In genomic region chr13:54055448-54055861, GRCm38 (mm10) we compare ENCODE assay signal across 8 mouse cellular contexts. TPM values are rescaled to one million over a fixed set of nuclear protein-coding genes. Genes with fewer than 3 reads are reported as not detected.
DNase-seq lines count a peak whose midpoint lies in the region; ATAC-seq and TF ChIP-seq lines count a peak whose summit lies in the region.

Gene Drd1 (minus strand): TSS chr13:54055705.

- WGBS in forebrain, embryonic 10.5 days, result under 1% methylated on average over 31 of the region's 31 CpGs
- WGBS in heart, embryonic 16.5 days, result 2% methylated on average over 31 of the region's 31 CpGs
- 1% methylated on average over 31 of the region's 31 CpGs for WGBS in liver, embryonic 16.5 days (ENCODE audit: insufficient replicate concordance)
- WGBS in neural tube, embryonic 13.5 days, result under 1% methylated on average over 31 of the region's 31 CpGs

- no peaks in the 10 kb centered on the region for H3K9me3 ChIP-seq in forebrain, embryonic 10.5 days
- H3K9me3 ChIP-seq in heart, embryonic 16.5 days (replicated peaks; ENCODE audit: control insufficient read depth, low read length), result no peaks in the 10 kb centered on the region
- no peaks in the 10 kb centered on the region for H3K9me3 ChIP-seq in liver, embryonic 16.5 days (replicated peaks; ENCODE audit: control insufficient read depth, low read length)
- H3K9me3 ChIP-seq in neural tube, embryonic 13.5 days, result no peaks in the 10 kb centered on the region

- peak; percentile 41; the same call in 1 of the 2 replicates for ATAC-seq in heart, embryonic 16.5 days (replicated peaks; ENCODE audit: extremely low read depth, insufficient read depth, low FRiP score)
- ATAC-seq in liver, embryonic 16.5 days (ENCODE audit: low read depth), result peak; percentile 39; the same call in 1 of the 2 replicates
- peak; percentile 83 for ATAC-seq in neural tube, embryonic 13.5 days (ENCODE audit: low read depth)

- TF ChIP-seq POLR2A in bone marrow macrophage, adult 2 months (IDR thresholded peaks at IDR 0.05; ENCODE audit: borderline replicate concordance, low read depth, low read length), result no peak

- H3K27me3 ChIP-seq in forebrain, embryonic 10.5 days (ENCODE audit: poor library complexity, severe bottlenecking), result peaks cover 47% of the 10 kb centered on the region
- peaks cover 28% of the 10 kb centered on the region for H3K27me3 ChIP-seq in heart, embryonic 16.5 days (ENCODE audit: control insufficient read depth, insufficient read depth, low read length)
- peaks cover 29% of the 10 kb centered on the region for H3K27me3 ChIP-seq in liver, embryonic 16.5 days (ENCODE audit: control insufficient read depth, insufficient read depth, low read depth, low read length)
- H3K27me3 ChIP-seq in neural tube, embryonic 13.5 days, result peaks cover 25% of the 10 kb centered on the region

- no peaks in the 10 kb centered on the region for H3K36me3 ChIP-seq in forebrain, embryonic 10.5 days (replicated peaks)
- H3K36me3 ChIP-seq in heart, embryonic 16.5 days (ENCODE audit: control insufficient read depth, insufficient read depth), result no peaks in the 10 kb centered on the region
- H3K36me3 ChIP-seq in liver, embryonic 16.5 days (ENCODE audit: control insufficient read depth, insufficient read depth), result no peaks in the 10 kb centered on the region
- no peaks in the 10 kb centered on the region for H3K36me3 ChIP-seq in neural tube, embryonic 13.5 days

- peak within 1 kb of the TSS; percentile 99 for H3K4me2 ChIP-seq in heart, embryonic 16.5 days (ENCODE audit: low read depth, low read length)
- peak within 1 kb of the TSS; percentile 53 for H3K4me2 ChIP-seq in liver, embryonic 16.5 days (ENCODE audit: low read depth, low read length)
- H3K4me2 ChIP-seq in neural tube, embryonic 13.5 days, result peak within 1 kb of the TSS; percentile 95

- peak within 1 kb of the TSS; percentile 48 for H3K4me3 ChIP-seq in bone marrow macrophage, adult 2 months (ENCODE audit: insufficient read depth, low read length)
- peak within 1 kb of the TSS; percentile 66 for H3K4me3 ChIP-seq in forebrain, embryonic 10.5 days
- peak within 1 kb of the TSS; percentile 61 for H3K4me3 ChIP-seq in heart, embryonic 16.5 days (ENCODE audit: low read length)
- peak within 1 kb of the TSS; percentile 33 for H3K4me3 ChIP-seq in liver, embryonic 16.5 days (ENCODE audit: low read depth, low read length)
- peak within 1 kb of the TSS; percentile 47 for H3K4me3 ChIP-seq in neural tube, embryonic 13.5 days

- H3K9ac ChIP-seq in heart, embryonic 16.5 days (ENCODE audit: low read length), result peak within 1 kb of the TSS; percentile 63
- no peak within 1 kb of the TSS for H3K9ac ChIP-seq in liver, embryonic 16.5 days (ENCODE audit: low read depth, low read length)
- peak within 1 kb of the TSS; percentile 61 for H3K9ac ChIP-seq in neural tube, embryonic 13.5 days

- no peak within 1 kb of the TSS for H3K27ac ChIP-seq in bone marrow macrophage, adult 2 months (ENCODE audit: insufficient read depth, low read depth, low read length)
- peak within 1 kb of the TSS; percentile 49; the same call in 1 of the 2 replicates for H3K27ac ChIP-seq in forebrain, embryonic 10.5 days
- no peak within 1 kb of the TSS for H3K27ac ChIP-seq in heart, embryonic 16.5 days (ENCODE audit: low read length)
- no peak within 1 kb of the TSS for H3K27ac ChIP-seq in liver, embryonic 16.5 days (ENCODE audit: low read length)
- H3K27ac ChIP-seq in neural tube, embryonic 13.5 days (replicated peaks), result no peak within 1 kb of the TSS

- peak; percentile 80 to 81 for DNase-seq in B cell, adult 2 months
- peak; percentile 74 for DNase-seq in forebrain, embryonic 10.5 days (ENCODE audit: extremely low spot score, low spot score)
- DNase-seq in layer of hippocampus, adult 18-20 months (ENCODE audit: low spot score in 2 of 2), result peak; percentile 67 to 91
- peak; percentile 19 for DNase-seq in testis, postnatal 14 days (ENCODE audit: low spot score)

- H3K4me1 ChIP-seq in bone marrow macrophage, adult 2 months (ENCODE audit: control insufficient read depth, insufficient read depth, low read length), result no peaks in the 10 kb centered on the region
- peaks cover 22% of the 10 kb centered on the region for H3K4me1 ChIP-seq in forebrain, embryonic 10.5 days
- H3K4me1 ChIP-seq in heart, embryonic 16.5 days (ENCODE audit: control insufficient read depth, insufficient read depth, low read length), result peaks cover 6% of the 10 kb centered on the region
- H3K4me1 ChIP-seq in liver, embryonic 16.5 days (ENCODE audit: control insufficient read depth, low read depth, low read length), result no peaks in the 10 kb centered on the region
- peaks cover 8% of the 10 kb centered on the region for H3K4me1 ChIP-seq in neural tube, embryonic 13.5 days (replicated peaks)

- peak; percentile 56 for TF ChIP-seq CTCF in bone marrow macrophage, adult 2 months (IDR thresholded peaks at IDR 0.05; ENCODE audit: low read depth, low read length)

RNA-seq across cellular contexts. Expression of gene Drd1, which starts in this region (rescaled TPM):
- polyA plus RNA-seq in bone marrow macrophage, adult 2 months (2012; ENCODE audit: insufficient read depth, insufficient read length, missing spikeins), result not detected in 2 replicates
- not detected in 2 replicates for polyA plus RNA-seq in forebrain, embryonic 10.5 days (2016; fragmentation: Nextera tagmentation; extraction: Ambion mirVana)
- 0.11 TPM in 1 of 2 replicates, not detected in the other for polyA plus RNA-seq in heart, embryonic 16.5 days (2015; fragmentation: Nextera tagmentation; extraction: Ambion mirVana)
- total RNA-seq in layer of hippocampus, adult 18-20 months (2021), result 10 to 100 TPM in 1 of 2 experiments, 1 to 10 TPM in 1; 4.2 to 10.4 TPM
- polyA plus RNA-seq in liver, embryonic 16.5 days (2015; fragmentation: Nextera tagmentation; extraction: Ambion mirVana), result not detected in 2 replicates
- 0.48 and 0.66 TPM in 2 replicates for polyA plus RNA-seq in neural tube, embryonic 13.5 days (2015; fragmentation: Nextera tagmentation; extraction: Ambion mirVana)

Comparison
In these comparisons a context has a peak if more than half of its experiments do, and no peak if none do; other contexts are left out.
1. Peak in DNase-seq, H3K4me3 ChIP-seq and H3K27ac ChIP-seq in forebrain, embryonic 10.5 days; RNA of the gene not detected or under 1 TPM.
2. Peak in ATAC-seq, H3K4me3 ChIP-seq, H3K9ac ChIP-seq and H3K4me2 ChIP-seq in heart, embryonic 16.5 days; RNA of the gene not detected or under 1 TPM.
3. Peak in ATAC-seq, H3K4me3 ChIP-seq and H3K4me2 ChIP-seq in liver, embryonic 16.5 days; RNA of the gene not detected or under 1 TPM.
4. Peak in ATAC-seq, H3K4me3 ChIP-seq, H3K9ac ChIP-seq and H3K4me2 ChIP-seq in neural tube, embryonic 13.5 days; RNA of the gene not detected or under 1 TPM.
5. DNase-seq: peak in every context shown above with its lines; median percentile 80 in B cell, adult 2 months; 79 in layer of hippocampus, adult 18-20 months; 74 in forebrain, embryonic 10.5 days; 19 in testis, postnatal 14 days.